ENCODE assay signal across 25 mouse cellular contexts in the genomic region with DNA sequence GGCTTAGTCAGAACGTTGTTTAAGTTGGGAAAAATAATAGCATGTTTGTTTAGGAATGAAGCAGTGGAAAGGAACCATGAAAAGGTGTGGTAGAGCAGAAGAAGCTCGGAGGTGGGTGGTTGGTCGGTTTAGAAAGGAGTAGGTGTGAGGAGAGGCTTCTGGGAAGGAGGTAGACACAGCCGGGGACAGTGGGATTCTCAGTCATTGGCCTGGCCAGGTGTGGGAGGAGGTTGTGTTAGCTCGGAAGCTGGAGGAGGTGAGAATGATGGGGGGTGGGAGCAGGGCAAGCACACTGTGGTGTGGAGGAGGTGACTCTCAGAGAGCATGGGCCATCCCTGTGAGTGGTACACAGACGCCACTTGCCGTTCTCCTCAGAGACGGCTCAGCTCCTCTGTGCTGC. TPM values are rescaled to one million over a fixed set of nuclear protein-coding genes. Genes with fewer than 3 reads are reported as not detected.
DNase-seq lines count a peak whose midpoint lies in the region; ATAC-seq lines count a peak whose summit lies in the region.
"Had no signal": no experiment of that assay in that cellular context is flagged by ENCODE, and none has a peak within 500 bp of the region (broad histone marks: within the 10 kb centered on the region; RNA-seq: fewer than 3 reads in every experiment).

No protein-coding gene starts in this region.

- no peak overlapping the region for H3K4me2 ChIP-seq in heart, embryonic 11.5 days
- H3K4me2 ChIP-seq: embryonic facial prominence, embryonic 15.5 days; heart, embryonic 13.5 days; limb, embryonic 15.5 days; liver, embryonic 15.5 days; neural tube, embryonic 13.5 days had no signal

- no peak for ATAC-seq in heart, embryonic 11.5 days (replicated peaks; ENCODE audit: insufficient number of reproducible peaks, low FRiP score, low TSS enrichment)
- ATAC-seq: forebrain, postnatal 0 days; hindbrain, postnatal 0 days; intestine, postnatal 0 days had no signal

- 80% methylated on average over 8 of the region's 8 CpGs for WGBS in heart, embryonic 10.5 days
- WGBS in heart, embryonic 11.5 days (ENCODE audit: insufficient replicate concordance), result 76% methylated on average over 8 of the region's 8 CpGs

- peaks cover 58% of the 10 kb centered on the region for H3K36me3 ChIP-seq in heart, embryonic 10.5 days
- peaks cover 10% of the 10 kb centered on the region for H3K36me3 ChIP-seq in heart, embryonic 11.5 days (ENCODE audit: control insufficient read depth, insufficient read depth, low read length)

- no peaks in the 10 kb centered on the region for H3K27me3 ChIP-seq in heart, embryonic 10.5 days (ENCODE audit: insufficient read depth, poor library complexity, severe bottlenecking)
- H3K27me3 ChIP-seq in heart, embryonic 11.5 days (ENCODE audit: control insufficient read depth, insufficient read depth, low read length), result no peaks in the 10 kb centered on the region
- H3K27me3 ChIP-seq: embryonic facial prominence, embryonic 15.5 days; heart, embryonic 13.5 days; limb, embryonic 15.5 days; liver, embryonic 15.5 days; neural tube, embryonic 13.5 days had no signal

- peaks cover 23% of the 10 kb centered on the region for H3K4me1 ChIP-seq in heart, embryonic 10.5 days
- peaks cover 19% of the 10 kb centered on the region for H3K4me1 ChIP-seq in heart, embryonic 11.5 days (ENCODE audit: control insufficient read depth, insufficient read depth, low read length)

- DNase-seq in heart, embryonic 10.5 days (ENCODE audit: low spot score), result peak; percentile 36
- peak; percentile 25 to 51 for DNase-seq in kidney, postnatal 4 days
- no peak for DNase-seq in kidney, postnatal 25 days
- peak; percentile 62 to 66 for DNase-seq in right cerebral cortex, adult 2 months (ENCODE audit: low spot score in 2 of 2)
- DNase-seq in right cerebral cortex, postnatal 14 days, result no peak
- DNase-seq in telencephalon, adult 2 months (ENCODE audit: low read depth, low spot score), result peak; percentile 56
- DNase-seq in cerebellum, adult 18-20 months, result no peak
- DNase-seq: adrenal gland, postnatal 36 days; B cell, adult 2 months; cerebellum, adult 2 months; cerebellum, postnatal 36 days; forebrain, postnatal 0 days; heart, postnatal 4 days; layer of hippocampus, postnatal 36 days; midbrain, embryonic 14.5 days; thymus, postnatal 25 days had no signal

- no peaks in the 10 kb centered on the region for H3K9me3 ChIP-seq in heart, embryonic 10.5 days
- H3K9me3 ChIP-seq in heart, embryonic 11.5 days (replicated peaks; ENCODE audit: control insufficient read depth, low read length), result no peaks in the 10 kb centered on the region
- H3K9me3 ChIP-seq: embryonic facial prominence, embryonic 15.5 days; forebrain, embryonic 10.5 days; heart, embryonic 13.5 days; limb, embryonic 15.5 days; liver, embryonic 15.5 days; neural tube, embryonic 13.5 days had no signal

- no peak overlapping the region for H3K27ac ChIP-seq in heart, embryonic 10.5 days
- H3K27ac ChIP-seq in heart, embryonic 11.5 days (ENCODE audit: low read depth, low read length), result no peak overlapping the region
- H3K27ac ChIP-seq: embryonic facial prominence, embryonic 15.5 days; forebrain, embryonic 10.5 days; heart, embryonic 13.5 days; hindbrain, postnatal 0 days; limb, embryonic 15.5 days; liver, embryonic 15.5 days; neural tube, embryonic 13.5 days had no signal

- no peak overlapping the region for H3K4me3 ChIP-seq in heart, embryonic 10.5 days
- no peak overlapping the region for H3K4me3 ChIP-seq in heart, embryonic 11.5 days (ENCODE audit: low read depth, low read length)
- H3K4me3 ChIP-seq: embryonic facial prominence, embryonic 15.5 days; forebrain, embryonic 10.5 days; heart, embryonic 13.5 days; limb, embryonic 15.5 days; liver, embryonic 15.5 days; neural tube, embryonic 13.5 days had no signal

- no peak overlapping the region for H3K9ac ChIP-seq in heart, embryonic 11.5 days (ENCODE audit: low read depth, low read length)
- H3K9ac ChIP-seq: embryonic facial prominence, embryonic 15.5 days; forebrain, postnatal 0 days; heart, embryonic 13.5 days; limb, embryonic 15.5 days; liver, embryonic 15.5 days; neural tube, embryonic 13.5 days had no signal

RNA-seq across cellular contexts. Expression of gene Helz, which starts 29.7 kb away (rescaled TPM):
- polyA plus RNA-seq in heart, embryonic 10.5 days (2016; fragmentation: Nextera tagmentation; extraction: Ambion mirVana), result 20.9 and 22.4 TPM in 2 replicates
- polyA plus RNA-seq in heart, embryonic 11.5 days (2014; fragmentation: Nextera tagmentation; extraction: Ambion mirVana), result 18.1 and 20.1 TPM in 2 replicates

Comparison
In these comparisons a context has a peak if more than half of its experiments do, and no peak if none do; other contexts are left out.
1. DNase-seq: peak in heart, embryonic 10.5 days (single experiment), kidney, postnatal 4 days (2 of 2), right cerebral cortex, adult 2 months (2 of 2) and telencephalon, adult 2 months (single experiment); none in kidney, postnatal 25 days (0 of 2), right cerebral cortex, postnatal 14 days (single experiment) and cerebellum, adult 18-20 months (0 of 2).